Mouse (Mus musculus) heart, postnatal 0 days (tissue): ENCODE results near the gene Mad2l2.

Experiments
- CTCF ChIP-seq: IDR thresholded peaks from 2 replicates; pipeline ENCODE4 v1.5.1; 2016; ENCODE audit warnings: antibody characterized with exemption, control low read depth, low read depth
- EP300 ChIP-seq: IDR thresholded peaks from 2 replicates; pipeline ENCODE4 v1.6.1; 2016; ENCODE audit warnings: antibody characterized with exemption, low read depth

DNA sequence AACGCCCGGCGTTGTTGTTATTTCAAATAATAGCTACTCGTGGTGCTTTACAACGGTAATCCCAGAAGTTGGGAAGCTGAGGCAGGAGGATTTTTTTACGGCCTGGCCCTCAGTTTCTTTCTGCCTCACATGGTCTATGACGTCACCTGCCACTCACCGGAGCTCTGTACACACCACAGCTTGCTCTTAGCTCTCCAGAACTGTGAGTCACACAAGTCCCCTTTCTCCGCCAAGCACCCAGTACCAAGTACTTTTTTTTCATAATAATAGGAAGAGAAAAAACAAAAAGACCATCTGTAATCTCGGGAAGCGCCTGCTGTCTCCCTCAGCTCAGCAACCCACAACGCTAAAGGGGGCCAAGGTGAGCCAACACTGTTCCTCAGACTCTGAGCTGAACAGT, 51.3 kb downstream of the Mad2l2 start:
- TF ChIP-seq CTCF (no peak), EP300 (no peak)
